Mouse (Mus musculus): ENCODE measurements around the gene Ccdc110. TPM values are rescaled to one million over a fixed set of nuclear protein-coding genes. Genes with fewer than 3 reads are reported as not detected.

Gene Ccdc110
- polyA plus RNA-seq, 1 experiment from 2014 or later, result not detected

- no peak overlapping the region for H3K9ac ChIP-seq (ENCODE audit: low read depth, low read length)
- 77% methylated on average over 2 of the region's 2 CpGs for WGBS
- H3K27ac ChIP-seq, result no peak overlapping the region
- no peaks in the 10 kb centered on the region for H3K9me3 ChIP-seq (replicated peaks; ENCODE audit: low read length)
- H3K27me3 ChIP-seq (ENCODE audit: insufficient read depth, low read length), result no peaks in the 10 kb centered on the region
- no peak overlapping the region for H3K4me3 ChIP-seq (replicated peaks; ENCODE audit: low read depth, low read length)
- no peak for TF ChIP-seq CTCF (IDR thresholded peaks at IDR 0.05; ENCODE audit: low read depth)
- DNase-seq (ENCODE audit: low spot score) (no peak), ATAC-seq (replicated peaks; ENCODE audit: low FRiP score, low read depth) (no peak)
- no peak overlapping the region for H3K4me2 ChIP-seq (ENCODE audit: low read length)
- no peaks in the 10 kb centered on the region for H3K4me1 ChIP-seq (replicated peaks; ENCODE audit: insufficient read depth, low read length)
- H3K36me3 ChIP-seq (ENCODE audit: insufficient read depth, low read length), result peaks cover 17% of the 10 kb centered on the region
Observed at GRCm38 (mm10) chr8:45988189-45988588, 53.8 kb downstream of the Ccdc110 start.

- H3K36me3 ChIP-seq (ENCODE audit: insufficient read depth, low read length), result peaks cover 18% of the 10 kb centered on the region
- no peak for TF ChIP-seq CTCF (IDR thresholded peaks at IDR 0.05; ENCODE audit: low read depth)
- ATAC-seq (replicated peaks; ENCODE audit: low FRiP score, low read depth), result no peak
Observed at GRCm38 (mm10) chr8:45990631-45991310, 56.4 kb downstream of the Ccdc110 start.

More at GRCm38 (mm10) chr8:45990631-45991310, 56.4 kb downstream of the Ccdc110 start:
- Histone ChIP-seq H3K27me3 (ENCODE audit: insufficient read depth, low read length) (no peaks in the 10 kb centered on the region), H3K4me2 (ENCODE audit: low read length) (no peak overlapping the region), H3K4me1 (replicated peaks; ENCODE audit: insufficient read depth, low read length) (no peaks in the 10 kb centered on the region), H3K4me3 (replicated peaks; ENCODE audit: low read depth, low read length) (no peak overlapping the region), H3K9ac (ENCODE audit: low read depth, low read length) (no peak overlapping the region), H3K27ac (no peak overlapping the region), H3K9me3 (replicated peaks; ENCODE audit: low read length) (no peaks in the 10 kb centered on the region)
- DNase-seq (ENCODE audit: low spot score), result no peak
- 91% methylated on average over 4 of the region's 4 CpGs for WGBS

Other genes with a start within 250 kb of the Ccdc110 start
- gene Pdlim3, start 49.2 kb upstream of the Ccdc110 start, polyA plus RNA-seq (2015; fragmentation: Nextera tagmentation; extraction: Ambion mirVana), result 23.7 and 26.1 TPM in 2 replicates
- 3.3 and 3.4 TPM in 2 replicates for gene 1700029J07Rik, start 40.6 kb downstream of the Ccdc110 start, polyA plus RNA-seq (2015; fragmentation: Nextera tagmentation; extraction: Ambion mirVana)
- gene Ufsp2, start 40.9 kb downstream of the Ccdc110 start, polyA plus RNA-seq (2015; fragmentation: Nextera tagmentation; extraction: Ambion mirVana), result 80.5 and 84.2 TPM in 2 replicates
- 0.45 and 0.66 TPM in 2 replicates for gene Lrp2bp, start 64.7 kb downstream of the Ccdc110 start, polyA plus RNA-seq (2015; fragmentation: Nextera tagmentation; extraction: Ambion mirVana)
- 15.9 and 17.4 TPM in 2 replicates for gene Ankrd37, start 71.1 kb downstream of the Ccdc110 start, polyA plus RNA-seq (2015; fragmentation: Nextera tagmentation; extraction: Ambion mirVana)
- gene Cfap97, start 217.2 kb downstream of the Ccdc110 start, polyA plus RNA-seq (2015; fragmentation: Nextera tagmentation; extraction: Ambion mirVana), result 34.7 and 37.4 TPM in 2 replicates
- gene Snx25, start 217.5 kb downstream of the Ccdc110 start, polyA plus RNA-seq (2015; fragmentation: Nextera tagmentation; extraction: Ambion mirVana), result 5.4 and 6.3 TPM in 2 replicates

Measured in kidney, postnatal 0 days (tissue).